Mouse (Mus musculus): ENCODE measurements around the gene Olfr644. TPM values are rescaled to one million over a fixed set of nuclear protein-coding genes. Genes with fewer than 3 reads are reported as not detected.

Olfr644 gene
- not detected in 2 replicates for polyA plus RNA-seq (2015; fragmentation: Nextera tagmentation; extraction: Ambion mirVana)

DNA sequence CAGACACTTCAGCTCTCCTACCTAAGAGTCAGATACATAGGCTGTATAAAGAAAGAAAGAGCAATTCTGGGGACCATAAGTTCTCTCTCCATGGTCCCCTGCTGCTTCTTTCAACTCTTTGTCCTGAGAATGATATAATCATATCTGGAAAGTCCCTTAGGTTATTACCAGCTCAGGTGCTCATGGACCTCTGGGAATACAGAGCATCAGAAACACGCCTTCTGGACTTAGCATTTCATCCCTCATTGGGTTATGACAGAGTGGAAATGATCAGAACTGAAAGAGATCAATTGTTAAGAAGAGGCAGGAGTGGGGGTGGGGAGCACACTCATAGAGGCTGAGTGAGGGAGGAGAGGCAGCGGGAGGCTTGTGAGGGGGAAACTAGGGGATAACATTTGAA is at the start of gene Olfr644:
Gene Olfr644 (minus strand): TSS at position 101 of the 400 bp plus-strand sequence.
- no peak within 1 kb of the TSS for H3K4me3 ChIP-seq
- H3K4me1 ChIP-seq (replicated peaks) = no peaks in the 10 kb centered on the region
- 0 out of 2 replicates have a peak, but pooled peaks cover 4% of the 10 kb centered on the region for H3K9me3 ChIP-seq
- H3K27ac ChIP-seq (replicated peaks) = no peak within 1 kb of the TSS
- no peaks in the 10 kb centered on the region for H3K27me3 ChIP-seq
- no peak within 1 kb of the TSS for H3K9ac ChIP-seq
- WGBS = 74% methylated on average over 2 of the region's 2 CpGs
- no peaks in the 10 kb centered on the region for H3K36me3 ChIP-seq
- no peak for ATAC-seq (ENCODE audit: low FRiP score, low read depth)
- no peak within 1 kb of the TSS for H3K4me2 ChIP-seq

GRCm38 (mm10) chr7:104104757-104104972 is 33.0 kb upstream of the Olfr644 start, which contains the start of gene Olfr646:
Gene Olfr646 (plus strand): TSS chr7:104104873.
- Histone ChIP-seq H3K9me3 (no peaks in the 10 kb centered on the region), H3K4me1 (replicated peaks) (no peaks in the 10 kb centered on the region), H3K36me3 (no peaks in the 10 kb centered on the region), H3K4me3 (no peak within 1 kb of the TSS), H3K27me3 (no peaks in the 10 kb centered on the region), H3K9ac (no peak within 1 kb of the TSS), H3K4me2 (no peak within 1 kb of the TSS), H3K27ac (replicated peaks) (no peak within 1 kb of the TSS)
- no peak for ATAC-seq (ENCODE audit: low FRiP score, low read depth)

DNA sequence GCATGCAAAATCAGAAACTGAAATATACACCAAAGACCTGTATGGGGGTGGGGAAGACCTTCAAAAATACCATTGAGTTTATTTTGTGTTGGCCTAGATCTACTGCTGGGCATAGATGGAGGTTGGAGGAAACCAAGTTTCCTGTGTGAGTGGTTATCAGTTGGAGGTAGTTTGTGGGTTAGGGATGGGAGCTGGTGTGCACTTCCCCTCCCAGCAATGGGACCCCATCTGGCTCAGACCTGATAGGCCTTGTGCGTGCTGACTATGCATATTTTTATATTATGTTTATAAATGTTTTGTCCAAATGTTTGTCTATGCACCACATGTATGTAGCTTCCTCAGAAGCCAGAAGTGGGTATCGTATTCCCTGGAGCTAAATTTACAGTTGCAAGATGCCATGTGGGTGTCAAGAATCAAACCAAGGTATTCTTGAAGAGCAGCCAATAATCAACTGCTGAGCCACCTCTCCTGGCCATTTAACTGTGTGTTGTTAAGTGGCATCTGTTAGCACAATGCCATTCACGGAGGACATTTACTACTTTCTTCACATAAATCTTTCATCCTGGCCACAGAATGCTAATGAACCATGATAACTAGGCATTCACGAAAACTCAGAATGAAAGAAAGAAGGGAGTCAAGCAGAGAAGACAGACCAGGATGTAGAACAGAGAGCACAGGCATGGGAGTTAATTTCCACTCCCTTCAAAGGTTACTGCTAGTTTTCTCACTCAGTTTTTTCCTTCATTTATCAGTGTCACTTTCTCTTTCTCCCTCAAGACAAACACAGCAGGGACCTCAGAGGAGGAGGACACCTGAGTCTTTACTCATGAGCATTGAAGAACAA is 32.5 kb upstream of the Olfr644 start:
- H3K4me3 ChIP-seq = no peak overlapping the region
- ATAC-seq (ENCODE audit: low FRiP score, low read depth) = no peak
- H3K9ac ChIP-seq = no peak overlapping the region
- H3K27ac ChIP-seq (replicated peaks) = no peak overlapping the region
- no peaks in the 10 kb centered on the region for H3K36me3 ChIP-seq
- no peaks in the 10 kb centered on the region for H3K9me3 ChIP-seq
- H3K27me3 ChIP-seq = no peaks in the 10 kb centered on the region
- WGBS = 43% methylated on average over 4 of the region's 4 CpGs
- H3K4me2 ChIP-seq = no peak overlapping the region
- H3K4me1 ChIP-seq (replicated peaks) = no peaks in the 10 kb centered on the region

- ATAC-seq (ENCODE audit: low FRiP score, low read depth) = no peak
- Histone ChIP-seq H3K27me3 (no peaks in the 10 kb centered on the region), H3K27ac (replicated peaks) (no peak within 1 kb of the TSS), H3K4me2 (no peak within 1 kb of the TSS), H3K4me3 (no peak within 1 kb of the TSS), H3K4me1 (replicated peaks) (no peaks in the 10 kb centered on the region), H3K36me3 (no peaks in the 10 kb centered on the region), H3K9ac (no peak within 1 kb of the TSS), H3K9me3 (no peaks in the 10 kb centered on the region)
- 70% methylated on average over 1 of the region's 1 CpGs for WGBS
Observed at GRCm38 (mm10) chr7:104085365-104085764, 13.7 kb upstream of the Olfr644 start, which contains the start of gene Olfr645. Gene Olfr645 (minus strand): TSS chr7:104085465.

GRCm38 (mm10) chr7:104061345-104061744 is 10.3 kb downstream of the Olfr644 start, which contains the start of gene 4930516K23Rik:
Gene 4930516K23Rik (minus strand): TSS chr7:104061445.
- Histone ChIP-seq H3K9ac (no peak within 1 kb of the TSS), H3K4me2 (no peak within 1 kb of the TSS), H3K27me3 (no peaks in the 10 kb centered on the region), H3K27ac (replicated peaks) (no peak within 1 kb of the TSS), H3K4me1 (replicated peaks) (no peaks in the 10 kb centered on the region), H3K36me3 (no peaks in the 10 kb centered on the region), H3K4me3 (no peak within 1 kb of the TSS), H3K9me3 (no peaks in the 10 kb centered on the region)
- no peak for ATAC-seq (ENCODE audit: low FRiP score, low read depth)
- 51% methylated on average over 2 of the region's 2 CpGs for WGBS

DNA sequence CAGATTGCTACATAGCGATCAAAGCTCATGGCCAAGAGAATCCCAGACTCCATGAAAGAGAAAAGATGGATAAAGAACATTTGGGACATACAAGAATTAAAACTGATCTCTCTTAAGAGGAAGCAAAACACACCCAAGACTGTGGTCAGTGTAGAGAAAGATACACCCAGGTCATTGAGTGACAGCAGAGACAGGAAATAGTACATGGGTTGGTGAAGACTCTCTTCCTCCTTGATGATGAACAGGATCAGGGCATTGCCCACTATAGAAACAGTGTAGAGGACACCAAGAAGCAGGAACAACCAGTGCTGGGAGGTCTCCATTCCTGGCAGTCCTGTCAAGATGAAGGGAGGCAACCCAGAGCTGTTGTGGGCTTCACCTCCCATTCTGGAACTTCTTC is 12.5 kb downstream of the Olfr644 start:
- no peak for ATAC-seq (ENCODE audit: low FRiP score, low read depth)
- Histone ChIP-seq H3K9ac (no peak overlapping the region), H3K9me3 (no peaks in the 10 kb centered on the region), H3K27me3 (no peaks in the 10 kb centered on the region), H3K4me3 (no peak overlapping the region), H3K4me1 (replicated peaks) (no peaks in the 10 kb centered on the region), H3K27ac (replicated peaks) (no peak overlapping the region), H3K36me3 (no peaks in the 10 kb centered on the region), H3K4me2 (no peak overlapping the region)
- WGBS = 95% methylated on average over 1 of the region's 1 CpGs

DNA sequence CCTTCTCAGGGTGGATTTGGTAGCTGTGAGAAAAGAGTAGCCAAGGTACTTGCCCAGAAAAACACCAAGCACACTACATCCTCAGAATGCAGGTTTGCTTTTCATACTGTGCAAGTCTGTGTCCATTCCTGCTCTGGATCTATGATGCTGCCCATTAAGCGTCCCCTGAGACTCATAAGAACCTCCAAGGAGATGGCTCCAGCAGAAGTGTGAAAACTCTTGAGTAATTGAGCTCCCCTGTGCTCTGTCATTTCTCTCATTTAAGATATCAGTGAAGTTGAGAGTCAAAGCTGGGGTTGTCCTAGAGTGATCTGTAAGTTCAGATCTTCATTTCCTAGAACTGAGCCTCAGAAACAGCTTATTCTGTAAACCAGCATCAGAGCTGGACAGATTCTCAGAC is 19.1 kb downstream of the Olfr644 start, which contains the start of gene Olfr642:
Gene Olfr642 (minus strand): TSS at position 101 of the 400 bp plus-strand sequence.
- H3K4me2 ChIP-seq = no peak within 1 kb of the TSS
- ATAC-seq (ENCODE audit: low FRiP score, low read depth) = no peak
- no peak within 1 kb of the TSS for H3K9ac ChIP-seq
- no peaks in the 10 kb centered on the region for H3K36me3 ChIP-seq
- H3K9me3 ChIP-seq = no peaks in the 10 kb centered on the region
- no peaks in the 10 kb centered on the region for H3K27me3 ChIP-seq
- WGBS = 86% methylated on average over 1 of the region's 1 CpGs
- no peak within 1 kb of the TSS for H3K4me3 ChIP-seq
- H3K27ac ChIP-seq (replicated peaks) = no peak within 1 kb of the TSS
- H3K4me1 ChIP-seq (replicated peaks) = no peaks in the 10 kb centered on the region

- 90% methylated on average over 4 of the region's 4 CpGs for WGBS
- H3K27ac ChIP-seq (replicated peaks) = no peak overlapping the region
- no peaks in the 10 kb centered on the region for H3K27me3 ChIP-seq
- H3K9ac ChIP-seq = no peak overlapping the region
- H3K4me3 ChIP-seq = no peak overlapping the region
- H3K36me3 ChIP-seq = no peaks in the 10 kb centered on the region
- no peak for ATAC-seq (ENCODE audit: low FRiP score, low read depth)
- H3K9me3 ChIP-seq = no peaks in the 10 kb centered on the region
- no peak overlapping the region for H3K4me2 ChIP-seq
- H3K4me1 ChIP-seq (replicated peaks) = no peaks in the 10 kb centered on the region
Observed at GRCm38 (mm10) chr7:104050745-104051144, 20.9 kb downstream of the Olfr644 start.

DNA sequence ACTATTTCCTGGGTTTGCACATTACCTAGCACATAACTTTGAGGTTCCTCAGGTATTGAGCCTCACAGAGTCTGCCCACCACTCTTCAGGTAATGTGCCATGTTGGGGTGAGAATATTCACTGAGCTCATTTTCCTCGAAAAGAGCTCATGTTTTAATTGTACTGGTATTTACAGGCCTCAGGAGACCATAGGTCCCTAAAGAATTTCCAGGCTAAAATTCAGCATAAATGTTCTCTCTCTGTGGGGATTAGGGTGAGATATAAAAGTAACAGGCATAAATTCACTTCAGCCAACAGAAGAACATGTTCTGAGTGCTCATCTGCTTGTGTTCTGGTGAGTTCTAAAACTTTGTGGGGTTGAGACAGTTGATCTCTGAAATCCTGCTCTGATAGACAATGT is 36.5 kb downstream of the Olfr644 start, which contains the start of gene Olfr641:
Gene Olfr641 (plus strand): TSS at position 301 of the 400 bp plus-strand sequence.
- no peak for ATAC-seq (ENCODE audit: low FRiP score, low read depth)
- H3K4me3 ChIP-seq = no peak within 1 kb of the TSS
- H3K4me2 ChIP-seq = no peak within 1 kb of the TSS
- H3K9me3 ChIP-seq = no peaks in the 10 kb centered on the region
- WGBS = 80% methylated on average over 1 of the region's 1 CpGs
- no peaks in the 10 kb centered on the region for H3K4me1 ChIP-seq (replicated peaks)
- H3K9ac ChIP-seq = no peak within 1 kb of the TSS
- H3K36me3 ChIP-seq = no peaks in the 10 kb centered on the region
- no peaks in the 10 kb centered on the region for H3K27me3 ChIP-seq
- no peak within 1 kb of the TSS for H3K27ac ChIP-seq (replicated peaks)

- Histone ChIP-seq H3K4me1 (replicated peaks) (no peaks in the 10 kb centered on the region), H3K4me3 (no peak overlapping the region), H3K36me3 (no peaks in the 10 kb centered on the region), H3K27me3 (no peaks in the 10 kb centered on the region), H3K9ac (no peak overlapping the region), H3K4me2 (no peak overlapping the region), H3K9me3 (no peaks in the 10 kb centered on the region), H3K27ac (replicated peaks) (no peak overlapping the region)
- ATAC-seq (ENCODE audit: low FRiP score, low read depth) = no peak
- 81% methylated on average over 3 of the region's 3 CpGs for WGBS
Observed at GRCm38 (mm10) chr7:104026978-104027377, 44.7 kb downstream of the Olfr644 start.

DNA sequence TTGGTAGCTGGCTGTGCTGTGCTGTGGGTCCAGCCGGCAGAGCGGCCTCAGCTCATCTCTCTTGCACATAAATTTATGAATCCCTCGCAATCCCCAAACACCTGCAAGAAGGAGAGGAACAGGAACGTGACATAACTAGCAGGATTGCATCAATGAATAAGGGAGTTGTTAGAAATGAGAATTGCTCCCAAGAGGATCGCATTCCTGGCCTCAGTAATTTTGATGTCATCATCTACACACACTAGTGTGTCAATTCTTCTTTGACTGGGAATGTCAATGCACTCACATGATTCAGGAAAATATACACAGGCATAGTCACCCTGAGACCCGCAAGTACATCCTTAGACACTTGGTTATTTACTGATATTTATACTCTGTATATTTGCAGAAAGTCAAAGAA is 46.2 kb downstream of the Olfr644 start, which contains the start of gene Olfr640:
Gene Olfr640 (minus strand): TSS at position 101 of the 400 bp plus-strand sequence.
- ATAC-seq (ENCODE audit: low FRiP score, low read depth) = no peak
- no peaks in the 10 kb centered on the region for H3K9me3 ChIP-seq
- 79% methylated on average over 6 of the region's 6 CpGs for WGBS
- no peak within 1 kb of the TSS for H3K4me2 ChIP-seq
- H3K9ac ChIP-seq = no peak within 1 kb of the TSS
- no peaks in the 10 kb centered on the region for H3K36me3 ChIP-seq
- no peaks in the 10 kb centered on the region for H3K4me1 ChIP-seq (replicated peaks)
- H3K27me3 ChIP-seq = no peaks in the 10 kb centered on the region
- no peak within 1 kb of the TSS for H3K4me3 ChIP-seq
- H3K27ac ChIP-seq (replicated peaks) = no peak within 1 kb of the TSS

GRCm38 (mm10) chr7:104021651-104022050 is 50.0 kb downstream of the Olfr644 start:
- H3K9ac ChIP-seq = no peak overlapping the region
- H3K9me3 ChIP-seq = no peaks in the 10 kb centered on the region
- no peaks in the 10 kb centered on the region for H3K36me3 ChIP-seq
- WGBS = 94% methylated on average over 6 of the region's 6 CpGs
- no peak overlapping the region for H3K27ac ChIP-seq (replicated peaks)
- H3K27me3 ChIP-seq = no peaks in the 10 kb centered on the region
- no peak overlapping the region for H3K4me3 ChIP-seq
- no peak for ATAC-seq (ENCODE audit: low FRiP score, low read depth)
- no peaks in the 10 kb centered on the region for H3K4me1 ChIP-seq (replicated peaks)
- H3K4me2 ChIP-seq = no peak overlapping the region

Measured in hindbrain, embryonic 15.5 days (tissue).